Mouse (Mus musculus): ENCODE measurements around the gene Calr3. TPM values are rescaled to one million over a fixed set of nuclear protein-coding genes. Genes with fewer than 3 reads are reported as not detected.

Gene Calr3
- polyA plus RNA-seq (2014; fragmentation: Nextera tagmentation; extraction: Ambion mirVana) = 0.82 and 1.2 TPM in 2 replicates

DNA sequence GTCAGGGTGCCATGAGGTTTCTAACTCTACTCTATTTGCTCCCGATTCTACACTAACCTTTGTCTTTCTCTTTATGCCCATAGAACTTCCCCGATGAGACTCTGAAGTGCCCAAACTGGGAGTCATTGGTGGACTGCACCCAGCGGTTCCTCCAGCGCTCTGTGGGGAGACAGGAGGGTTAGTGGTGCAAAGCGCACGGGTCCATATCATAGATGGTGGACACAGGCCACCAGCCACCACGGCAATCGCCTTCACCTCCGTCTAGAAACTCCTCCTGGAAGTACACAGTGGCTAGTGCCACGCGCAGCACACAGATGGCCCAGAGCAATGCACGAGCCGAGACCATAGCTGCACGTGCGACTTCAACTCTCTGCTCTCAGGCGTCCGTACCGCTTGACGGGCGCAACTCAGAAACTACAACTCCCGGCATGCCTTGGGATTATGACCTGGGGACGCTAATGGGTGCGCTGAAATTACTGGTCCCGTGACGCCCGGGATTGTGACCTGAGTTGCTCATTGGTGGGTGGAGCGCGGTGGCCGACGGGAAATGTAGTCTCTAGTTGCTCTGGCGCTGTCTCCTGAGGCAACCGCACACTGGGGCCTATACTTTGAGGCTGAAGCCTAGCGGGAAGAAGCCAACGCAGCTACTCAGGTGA is at the start of gene Calr3, which contains the start of gene 1700030K09Rik:
Gene Calr3, minus strand, starts transcription at position 533 of the 656 bp plus-strand sequence.
Gene 1700030K09Rik, plus strand, starts transcription at position 543 of the 656 bp plus-strand sequence.
- H3K27ac ChIP-seq (ENCODE audit: low read depth, low read length) = no peak within 1 kb of the TSS
- H3K4me1 ChIP-seq (ENCODE audit: control insufficient read depth, insufficient read depth, low read length) = no peaks in the 10 kb centered on the region
- peak; percentile 99 for ATAC-seq (replicated peaks; ENCODE audit: insufficient number of reproducible peaks, low FRiP score, low TSS enrichment)
- peak within 1 kb of the TSS; percentile 40 for H3K4me3 ChIP-seq (ENCODE audit: low read depth, low read length)
- H3K36me3 ChIP-seq (ENCODE audit: control insufficient read depth, insufficient read depth, low read length) = no peaks in the 10 kb centered on the region
- 5% methylated on average over 34 of the region's 34 CpGs for WGBS (ENCODE audit: insufficient replicate concordance)
- no peaks in the 10 kb centered on the region for H3K27me3 ChIP-seq (ENCODE audit: control insufficient read depth, insufficient read depth, low read length)
- peak within 1 kb of the TSS; percentile 62 for H3K4me2 ChIP-seq
- peak within 1 kb of the TSS; percentile 75 for H3K9ac ChIP-seq (ENCODE audit: low read depth, low read length)
- no peaks in the 10 kb centered on the region for H3K9me3 ChIP-seq (replicated peaks; ENCODE audit: control insufficient read depth, low read length)

DNA sequence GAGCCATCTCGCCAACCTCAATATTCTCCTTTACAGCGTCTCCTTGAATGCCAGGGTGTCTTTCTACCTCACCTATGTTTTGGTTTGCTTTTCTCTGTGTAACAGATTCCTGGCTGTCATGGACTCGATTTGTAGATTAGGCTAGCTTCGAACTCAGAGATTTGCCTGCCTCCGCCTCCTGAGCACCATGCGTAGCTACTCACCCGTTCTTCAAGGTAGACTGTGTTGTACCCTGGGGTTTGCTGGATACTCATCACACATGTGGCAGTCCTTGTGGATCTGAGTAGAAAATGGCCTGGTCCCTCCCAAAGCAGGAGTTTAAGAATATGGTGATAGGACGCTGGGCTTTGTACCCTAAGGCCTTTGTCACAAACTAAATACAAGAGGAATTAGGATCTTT is 49.7 kb upstream of the Calr3 start:
- Histone ChIP-seq H3K4me2 (peak overlapping the region; percentile 70), H3K4me1 (ENCODE audit: control insufficient read depth, insufficient read depth, low read length) (peaks cover 20% of the 10 kb centered on the region), H3K9ac (ENCODE audit: low read depth, low read length) (peak overlapping the region; percentile 86), H3K36me3 (ENCODE audit: control insufficient read depth, insufficient read depth, low read length) (peaks cover 23% of the 10 kb centered on the region), H3K9me3 (replicated peaks; ENCODE audit: control insufficient read depth, low read length) (no peaks in the 10 kb centered on the region), H3K4me3 (ENCODE audit: low read depth, low read length) (peak overlapping the region; percentile 94), H3K27ac (ENCODE audit: low read depth, low read length) (peak overlapping the region; percentile 46; the same call in 1 of the 2 replicates), H3K27me3 (ENCODE audit: control insufficient read depth, insufficient read depth, low read length) (no peaks in the 10 kb centered on the region)
- no peak for ATAC-seq (replicated peaks; ENCODE audit: insufficient number of reproducible peaks, low FRiP score, low TSS enrichment)
- 15% methylated on average over 8 of the region's 8 CpGs for WGBS (ENCODE audit: insufficient replicate concordance)

DNA sequence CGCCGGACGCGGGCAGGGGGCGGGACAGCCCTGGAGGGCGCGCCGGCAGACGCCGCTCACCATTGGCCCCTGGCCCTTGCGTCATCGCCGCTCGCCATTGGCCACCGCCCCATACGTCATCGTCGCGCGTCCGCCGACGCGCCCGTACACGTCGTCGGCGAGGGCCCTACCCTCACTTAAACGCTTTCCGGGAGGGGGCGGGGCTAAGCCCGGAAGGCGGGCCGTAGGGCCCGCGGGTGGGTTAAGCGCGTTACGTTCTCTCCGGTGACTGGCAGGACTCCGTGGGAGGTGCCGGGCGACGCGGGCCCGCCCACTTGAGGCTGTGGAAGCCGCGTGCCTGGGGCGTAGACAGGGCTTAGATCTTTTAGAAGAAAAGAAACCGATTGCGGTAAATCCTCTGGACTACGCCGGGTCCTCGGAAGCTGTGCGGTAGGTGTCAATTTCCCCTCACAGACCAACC is 49.0 kb upstream of the Calr3 start:
- Histone ChIP-seq H3K9me3 (replicated peaks; ENCODE audit: control insufficient read depth, low read length) (no peaks in the 10 kb centered on the region), H3K27ac (ENCODE audit: low read depth, low read length) (peak overlapping the region; percentile 46), H3K27me3 (ENCODE audit: control insufficient read depth, insufficient read depth, low read length) (no peaks in the 10 kb centered on the region), H3K4me2 (peak overlapping the region; percentile 70), H3K4me3 (ENCODE audit: low read depth, low read length) (peak overlapping the region; percentile 94), H3K9ac (ENCODE audit: low read depth, low read length) (peak overlapping the region; percentile 86), H3K4me1 (ENCODE audit: control insufficient read depth, insufficient read depth, low read length) (peaks cover 20% of the 10 kb centered on the region), H3K36me3 (ENCODE audit: control insufficient read depth, insufficient read depth, low read length) (peaks cover 25% of the 10 kb centered on the region)
- ATAC-seq (replicated peaks; ENCODE audit: insufficient number of reproducible peaks, low FRiP score, low TSS enrichment) = peak; percentile 97
- under 1% methylated on average over 52 of the region's 56 CpGs for WGBS (ENCODE audit: insufficient replicate concordance)

DNA sequence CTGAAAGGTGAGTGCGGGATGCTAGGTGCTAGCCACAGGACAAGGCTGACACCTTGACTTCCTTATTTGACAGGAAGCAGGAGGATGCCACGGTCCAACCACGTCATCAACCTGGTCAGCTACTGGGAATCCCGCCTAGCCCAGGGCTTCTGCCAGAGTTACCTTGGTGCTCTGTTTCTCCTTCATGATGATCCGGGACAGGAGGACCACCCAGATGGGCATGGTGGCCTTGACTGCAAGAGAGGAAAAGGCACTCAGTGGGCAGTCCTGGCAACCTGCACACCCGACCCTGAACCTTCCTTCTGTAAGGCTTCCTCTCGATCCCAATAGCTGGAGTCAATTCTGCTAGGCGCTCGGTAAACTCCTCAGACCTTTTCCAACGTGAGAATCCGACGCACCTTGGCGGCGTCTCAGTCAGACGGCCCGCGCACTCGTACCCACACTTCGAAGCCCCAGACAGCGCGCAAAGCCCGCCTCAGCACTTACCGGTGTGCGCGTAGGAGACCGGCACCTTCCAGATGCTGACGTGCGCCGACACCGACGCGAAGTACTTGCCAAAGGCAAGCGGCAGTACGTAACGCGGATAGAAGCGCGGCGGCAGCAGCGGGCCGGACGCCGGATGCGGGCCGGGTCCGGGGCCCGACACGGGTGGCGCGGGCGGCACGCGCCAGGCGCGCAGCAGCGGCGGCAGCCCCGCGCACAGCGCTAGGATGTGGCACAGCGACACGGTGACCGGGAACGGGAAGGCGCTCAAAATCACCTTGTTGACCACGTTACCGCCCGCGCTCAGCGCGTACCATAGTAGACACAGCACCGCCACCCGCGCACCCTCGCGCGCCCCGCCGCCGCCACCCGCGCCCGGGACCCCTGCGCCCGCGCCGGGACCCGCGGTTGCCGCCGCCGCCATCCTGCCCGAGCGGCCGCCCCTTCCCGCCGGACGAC is 48.3 kb upstream of the Calr3 start, which contains the start of gene Slc35e1:
Gene Slc35e1, minus strand, starts transcription at position 935 of the 942 bp plus-strand sequence.
- H3K27me3 ChIP-seq (ENCODE audit: control insufficient read depth, insufficient read depth, low read length) = no peaks in the 10 kb centered on the region
- H3K4me2 ChIP-seq = peak within 1 kb of the TSS; percentile 70
- peaks cover 26% of the 10 kb centered on the region for H3K36me3 ChIP-seq (ENCODE audit: control insufficient read depth, insufficient read depth, low read length)
- peak within 1 kb of the TSS; percentile 86 for H3K9ac ChIP-seq (ENCODE audit: low read depth, low read length)
- WGBS (ENCODE audit: insufficient replicate concordance) = under 1% methylated on average over 68 of the region's 98 CpGs
- ATAC-seq (replicated peaks; ENCODE audit: insufficient number of reproducible peaks, low FRiP score, low TSS enrichment) = peak; percentile 16; the same call in 1 of the 2 replicates
- no peaks in the 10 kb centered on the region for H3K9me3 ChIP-seq (replicated peaks; ENCODE audit: control insufficient read depth, low read length)
- H3K4me1 ChIP-seq (ENCODE audit: control insufficient read depth, insufficient read depth, low read length) = peaks cover 20% of the 10 kb centered on the region
- H3K4me3 ChIP-seq (ENCODE audit: low read depth, low read length) = peak within 1 kb of the TSS; percentile 94
- H3K27ac ChIP-seq (ENCODE audit: low read depth, low read length) = peak within 1 kb of the TSS; percentile 75

DNA sequence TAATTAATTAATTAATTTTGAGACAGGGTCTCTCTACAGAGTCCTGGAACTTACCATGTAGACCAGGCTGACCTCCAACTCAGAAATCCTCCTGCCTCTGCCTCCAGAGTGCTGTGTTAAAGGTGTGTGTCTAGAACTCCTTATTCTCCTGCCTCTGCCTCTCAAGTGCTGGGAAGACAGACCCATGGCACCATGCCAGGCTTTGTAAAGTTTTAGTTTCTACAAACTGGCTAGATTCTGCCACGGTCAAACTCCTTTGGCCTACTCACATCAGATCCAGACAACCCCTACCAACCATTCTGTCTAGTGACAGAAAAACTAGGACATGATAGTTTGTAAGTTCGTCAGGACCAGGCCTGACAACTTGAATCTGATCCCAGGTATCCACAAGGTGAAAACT is 47.3 kb upstream of the Calr3 start:
- peaks cover 20% of the 10 kb centered on the region for H3K4me1 ChIP-seq (ENCODE audit: control insufficient read depth, insufficient read depth, low read length)
- H3K36me3 ChIP-seq (ENCODE audit: control insufficient read depth, insufficient read depth, low read length) = peaks cover 19% of the 10 kb centered on the region
- no peak for ATAC-seq (replicated peaks; ENCODE audit: insufficient number of reproducible peaks, low FRiP score, low TSS enrichment)
- H3K4me3 ChIP-seq (ENCODE audit: low read depth, low read length) = peak overlapping the region; percentile 94; the same call in 1 of the 2 replicates
- no peak overlapping the region for H3K9ac ChIP-seq (ENCODE audit: low read depth, low read length)
- H3K9me3 ChIP-seq (replicated peaks; ENCODE audit: control insufficient read depth, low read length) = no peaks in the 10 kb centered on the region
- H3K4me2 ChIP-seq = peak overlapping the region; percentile 70
- H3K27me3 ChIP-seq (ENCODE audit: control insufficient read depth, insufficient read depth, low read length) = no peaks in the 10 kb centered on the region
- no peak overlapping the region for H3K27ac ChIP-seq (ENCODE audit: low read depth, low read length)
- 93% methylated on average over 2 of the region's 2 CpGs for WGBS (ENCODE audit: insufficient replicate concordance)

DNA sequence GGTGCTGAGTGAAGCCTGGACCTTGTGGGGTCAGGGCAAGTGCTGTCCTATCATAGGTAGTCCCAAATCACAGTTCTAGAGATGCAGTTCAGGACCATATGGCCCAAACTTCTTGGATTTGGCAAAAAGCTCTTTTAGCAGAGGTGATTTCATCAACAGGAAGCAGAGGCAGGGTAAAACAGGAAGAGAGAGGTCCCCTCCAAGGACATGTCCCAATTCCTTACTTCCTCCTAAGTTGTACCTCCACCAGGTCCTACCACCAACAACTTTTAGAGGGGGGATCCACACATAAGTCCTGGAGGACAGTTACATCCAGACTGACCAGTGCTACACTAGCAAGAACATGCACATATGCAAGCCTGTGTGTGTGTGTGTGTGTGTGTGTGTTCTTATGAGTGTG is 43.3 kb upstream of the Calr3 start:
- H3K27me3 ChIP-seq (ENCODE audit: control insufficient read depth, insufficient read depth, low read length) = no peaks in the 10 kb centered on the region
- H3K4me1 ChIP-seq (ENCODE audit: control insufficient read depth, insufficient read depth, low read length) = peaks cover 9% of the 10 kb centered on the region
- no peaks in the 10 kb centered on the region for H3K9me3 ChIP-seq (replicated peaks; ENCODE audit: control insufficient read depth, low read length)
- H3K9ac ChIP-seq (ENCODE audit: low read depth, low read length) = no peak overlapping the region
- no peak overlapping the region for H3K4me3 ChIP-seq (ENCODE audit: low read depth, low read length)
- no peak for ATAC-seq (replicated peaks; ENCODE audit: insufficient number of reproducible peaks, low FRiP score, low TSS enrichment)
- no peak overlapping the region for H3K4me2 ChIP-seq
- peaks cover 19% of the 10 kb centered on the region; the same call in 1 of the 2 replicates for H3K36me3 ChIP-seq (ENCODE audit: control insufficient read depth, insufficient read depth, low read length)
- no peak overlapping the region for H3K27ac ChIP-seq (ENCODE audit: low read depth, low read length)

DNA sequence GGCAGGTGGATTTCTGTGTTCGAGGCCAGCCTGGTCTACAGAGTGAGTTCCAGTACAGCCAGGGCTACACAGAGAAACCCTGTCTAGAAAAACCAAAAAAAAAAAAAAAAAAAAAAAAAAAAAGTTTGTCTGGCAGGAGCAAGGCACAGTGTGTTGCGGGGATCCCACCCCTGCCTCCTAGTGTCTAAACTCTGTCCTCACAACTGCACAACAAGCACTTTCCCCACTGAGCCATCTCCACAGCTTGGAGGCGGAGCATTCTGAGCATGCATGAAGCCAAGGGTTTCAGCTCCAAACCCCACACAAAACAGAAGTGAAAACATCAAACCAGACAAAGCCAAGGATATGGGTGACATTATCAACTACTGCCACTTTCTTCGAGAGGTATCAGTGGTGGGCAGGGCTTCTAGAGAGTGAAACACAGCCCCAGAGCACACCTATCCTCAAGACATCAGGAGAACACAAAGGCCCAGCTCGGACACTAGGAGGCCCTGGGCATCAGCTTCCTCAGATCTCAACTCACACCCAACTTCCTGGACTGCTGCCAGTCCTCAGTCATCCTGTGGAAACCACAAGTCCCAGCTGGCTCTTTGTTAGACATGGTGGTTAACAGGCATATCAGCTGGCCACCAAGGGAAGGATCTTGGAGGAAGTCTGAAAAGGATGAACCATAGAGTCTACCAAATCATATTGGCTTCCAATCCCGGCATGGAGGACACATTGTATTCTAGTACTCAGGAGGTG is 42.0 kb upstream of the Calr3 start:
- Histone ChIP-seq H3K4me2 (no peak overlapping the region), H3K27ac (ENCODE audit: low read depth, low read length) (no peak overlapping the region), H3K4me1 (ENCODE audit: control insufficient read depth, insufficient read depth, low read length) (peaks cover 3% of the 10 kb centered on the region; the same call in 1 of the 2 replicates), H3K36me3 (ENCODE audit: control insufficient read depth, insufficient read depth, low read length) (peaks cover 19% of the 10 kb centered on the region; the same call in 1 of the 2 replicates), H3K27me3 (ENCODE audit: control insufficient read depth, insufficient read depth, low read length) (no peaks in the 10 kb centered on the region), H3K9me3 (replicated peaks; ENCODE audit: control insufficient read depth, low read length) (no peaks in the 10 kb centered on the region), H3K4me3 (ENCODE audit: low read depth, low read length) (no peak overlapping the region), H3K9ac (ENCODE audit: low read depth, low read length) (no peak overlapping the region)
- no peak for ATAC-seq (replicated peaks; ENCODE audit: insufficient number of reproducible peaks, low FRiP score, low TSS enrichment)
- WGBS (ENCODE audit: insufficient replicate concordance) = 74% methylated on average over 6 of the region's 6 CpGs

Data from heart, embryonic 11.5 days (tissue).